Mouse (Mus musculus) heart, adult 2 months (tissue): Measurements from ENCODE around the gene Glis3.

Experiments
- CTCF ChIP-seq: fragments of 200-600 bp; IDR thresholded peaks from 2 replicates; pipeline ENCODE4 v1.8.1; 2022; ENCODE audit warnings: antibody characterized with exemption, mild to moderate bottlenecking, moderate library complexity
- EP300 ChIP-seq: fragments of 200-500 bp; IDR thresholded peaks from 2 replicates; pipeline ENCODE4 v1.6.1; 2011; ENCODE audit warnings: low read depth, low read length, control low read depth; ENCODE audit not compliant: insufficient read depth
- POLR2A ChIP-seq: fragments of 200-500 bp; IDR thresholded peaks from 2 replicates; pipeline ENCODE4 v1.6.1; 2011; ENCODE audit warnings: mild to moderate bottlenecking, low read depth, low read length, control low read depth; ENCODE audit not compliant: insufficient read depth

DNA sequence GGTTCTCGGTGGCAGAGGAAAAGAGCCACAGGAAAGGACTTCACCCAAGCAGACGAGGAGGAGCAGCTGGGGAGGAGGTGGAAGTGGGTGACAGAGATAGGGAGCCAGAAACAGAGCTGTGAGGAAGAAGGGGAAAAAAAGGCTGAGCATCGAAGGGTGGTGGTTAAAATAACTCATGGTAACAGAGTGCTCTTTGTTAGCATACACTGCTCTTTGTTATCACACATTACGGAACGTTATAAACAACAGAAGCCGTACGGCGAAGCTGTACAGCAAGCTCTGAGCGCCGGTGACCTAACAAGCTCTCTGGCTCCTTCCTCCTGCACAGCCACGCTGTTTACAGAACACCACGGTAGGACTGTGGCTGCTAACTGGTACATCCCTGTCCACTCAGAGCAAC is 176.9 kb downstream of the Glis3 start:
- TF ChIP-seq POLR2A (no peak), CTCF (no peak), EP300 (no peak)
